Mouse (Mus musculus): Measurements from ENCODE around the gene Zfp422. TPM values are rescaled to one million over a fixed set of nuclear protein-coding genes. Genes with fewer than 3 reads are reported as not detected.

The Zfp422 gene
- polyA plus RNA-seq, 1 experiment from 2014 or later = 26.7 TPM

DNA sequence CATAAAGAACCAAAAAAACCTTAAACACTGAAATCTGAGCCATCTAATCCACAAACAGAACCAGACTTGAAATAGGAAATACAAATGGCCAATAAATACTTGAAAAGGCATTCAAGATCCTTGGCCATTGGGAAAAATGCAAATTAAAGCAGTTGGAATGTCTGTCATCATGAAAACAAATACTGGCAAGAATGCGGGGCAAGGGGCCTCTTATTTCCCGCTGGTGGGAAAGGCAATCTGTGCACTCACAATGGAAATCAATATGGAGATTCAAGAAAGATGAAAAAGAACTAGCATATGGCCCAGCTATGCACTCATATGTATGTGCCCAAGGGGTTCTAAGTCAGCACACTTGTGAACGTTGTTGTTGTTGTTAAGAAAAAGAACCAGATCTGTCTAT lies 38.1 kb upstream of the Zfp422 start:
- Histone ChIP-seq H3K4me2 (ENCODE audit: low read depth, low read length) (no peak overlapping the region), H3K27ac (ENCODE audit: low read depth) (no peak overlapping the region), H3K36me3 (replicated peaks; ENCODE audit: insufficient read depth, low read length) (no peaks in the 10 kb centered on the region), H3K4me1 (ENCODE audit: insufficient read depth) (peaks cover 10% of the 10 kb centered on the region), H3K9ac (replicated peaks) (no peak overlapping the region), H3K27me3 (ENCODE audit: insufficient read depth, low read length) (no peaks in the 10 kb centered on the region), H3K4me3 (ENCODE audit: low read depth, low read length) (no peak overlapping the region), H3K9me3 (ENCODE audit: low read length) (no peaks in the 10 kb centered on the region)
- DNase-seq = no peak
- WGBS (ENCODE audit: insufficient replicate concordance) = 68% methylated on average over 3 of the region's 3 CpGs
- no peak for ATAC-seq
- TF ChIP-seq EP300 (IDR thresholded peaks at IDR 0.05; ENCODE audit: low read depth) (no peak), CTCF (IDR thresholded peaks at IDR 0.05; ENCODE audit: low read depth) (no peak)

DNA sequence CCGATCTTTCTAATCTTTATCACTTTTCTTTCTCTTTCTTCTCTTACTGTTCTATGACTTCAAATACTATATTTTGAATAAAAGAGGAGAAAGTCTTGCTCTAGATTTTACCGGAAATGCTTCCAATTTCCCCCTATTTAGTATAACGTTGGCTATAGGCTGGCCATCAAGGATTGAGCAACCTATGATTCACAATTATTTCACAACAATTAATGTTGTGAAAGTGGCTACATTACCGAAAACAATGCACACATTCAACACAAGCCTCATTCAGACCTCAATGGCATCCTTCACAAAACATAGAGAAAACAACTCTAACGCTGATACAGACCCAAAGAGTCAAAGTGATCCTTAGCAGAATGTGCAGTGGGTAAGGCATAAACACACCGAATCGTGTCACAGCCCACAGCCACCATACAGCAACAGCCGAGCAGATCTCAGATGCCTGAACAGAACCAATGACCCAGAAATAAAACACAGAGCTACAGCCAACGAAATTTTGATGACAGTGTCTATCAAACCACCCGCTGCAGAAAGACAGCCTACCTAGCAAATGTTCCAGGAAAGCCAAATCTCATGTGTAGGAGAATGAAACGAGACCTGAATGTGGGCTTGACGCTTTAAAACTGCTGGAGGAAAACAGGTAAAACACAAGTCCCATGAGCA lies 37.4 kb upstream of the Zfp422 start:
- no peak overlapping the region for H3K4me3 ChIP-seq (ENCODE audit: low read depth, low read length)
- no peak for DNase-seq
- no peaks in the 10 kb centered on the region for H3K27me3 ChIP-seq (ENCODE audit: insufficient read depth, low read length)
- H3K4me1 ChIP-seq (ENCODE audit: insufficient read depth) = peaks cover 8% of the 10 kb centered on the region
- H3K4me2 ChIP-seq (ENCODE audit: low read depth, low read length) = no peak overlapping the region
- no peak for TF ChIP-seq CTCF (IDR thresholded peaks at IDR 0.05; ENCODE audit: low read depth)
- no peak for TF ChIP-seq EP300 (IDR thresholded peaks at IDR 0.05; ENCODE audit: low read depth)
- ATAC-seq = no peak
- no peaks in the 10 kb centered on the region for H3K36me3 ChIP-seq (replicated peaks; ENCODE audit: insufficient read depth, low read length)
- no peak overlapping the region for H3K27ac ChIP-seq (ENCODE audit: low read depth)
- no peaks in the 10 kb centered on the region for H3K9me3 ChIP-seq (ENCODE audit: low read length)
- no peak overlapping the region for H3K9ac ChIP-seq (replicated peaks)
- WGBS (ENCODE audit: insufficient replicate concordance) = 69% methylated on average over 12 of the region's 12 CpGs

DNA sequence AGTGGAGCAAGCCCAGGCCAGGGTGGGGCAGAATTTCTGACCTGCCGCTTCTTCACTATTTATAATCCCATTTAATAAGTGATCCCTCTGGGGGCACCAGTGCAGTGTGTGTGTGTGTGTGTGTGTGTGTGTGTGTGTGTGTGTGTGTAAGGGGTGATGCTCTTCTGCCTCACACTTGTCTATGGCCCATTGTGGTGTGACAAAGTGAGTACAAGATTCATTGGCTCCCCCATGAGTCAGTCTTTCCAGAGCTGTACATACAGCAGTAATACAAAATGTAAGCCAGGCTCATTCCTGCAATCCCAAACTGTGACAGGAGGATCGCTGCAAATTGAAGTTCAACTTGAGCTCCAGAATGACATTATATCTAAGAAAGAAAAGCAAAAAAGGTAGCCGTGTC lies 36.0 kb upstream of the Zfp422 start:
- TF ChIP-seq EP300 (IDR thresholded peaks at IDR 0.05; ENCODE audit: low read depth) = no peak
- TF ChIP-seq CTCF (IDR thresholded peaks at IDR 0.05; ENCODE audit: low read depth) = no peak
- H3K27ac ChIP-seq (ENCODE audit: low read depth) = 0 out of 2 replicates have a peak overlapping the region, but pooled peaks have one; percentile 34
- H3K27me3 ChIP-seq (ENCODE audit: insufficient read depth, low read length) = no peaks in the 10 kb centered on the region
- H3K9me3 ChIP-seq (ENCODE audit: low read length) = no peaks in the 10 kb centered on the region
- no peak overlapping the region for H3K4me2 ChIP-seq (ENCODE audit: low read depth, low read length)
- DNase-seq = no peak
- H3K36me3 ChIP-seq (replicated peaks; ENCODE audit: insufficient read depth, low read length) = no peaks in the 10 kb centered on the region
- H3K4me1 ChIP-seq (ENCODE audit: insufficient read depth) = peaks cover 5% of the 10 kb centered on the region; the same call in 1 of the 2 replicates
- H3K4me3 ChIP-seq (ENCODE audit: low read depth, low read length) = no peak overlapping the region
- 76% methylated on average over 3 of the region's 3 CpGs for WGBS (ENCODE audit: insufficient replicate concordance)
- H3K9ac ChIP-seq (replicated peaks) = no peak overlapping the region
- ATAC-seq = no peak

DNA sequence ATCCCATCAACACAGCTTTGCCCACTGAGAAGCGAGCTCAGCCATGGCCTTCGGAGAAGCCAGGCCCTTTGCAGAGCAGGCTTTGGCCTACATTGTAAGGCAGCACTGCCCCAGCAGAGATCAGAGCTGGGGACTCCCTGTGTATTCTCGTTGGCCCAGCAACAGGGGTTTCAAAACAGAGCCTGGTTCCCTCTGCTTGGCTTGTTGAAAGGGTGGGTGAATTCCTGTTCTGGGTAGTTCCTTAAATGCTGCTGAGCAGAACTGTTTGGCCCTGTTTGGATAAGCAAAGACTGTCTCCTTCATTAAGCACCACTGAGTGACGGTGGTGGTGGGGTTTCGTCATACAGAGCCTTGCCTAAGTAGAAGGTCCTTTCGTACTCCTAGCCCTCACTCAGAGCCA lies 35.2 kb upstream of the Zfp422 start:
- WGBS (ENCODE audit: insufficient replicate concordance) = 48% methylated on average over 6 of the region's 6 CpGs
- H3K27ac ChIP-seq (ENCODE audit: low read depth) = 0 out of 2 replicates have a peak overlapping the region, but pooled peaks have one; percentile 34
- ATAC-seq = peak; percentile 53

GRCm38 (mm10) chr6:116663364-116663763 lies 34.6 kb upstream of the Zfp422 start:
- no peak overlapping the region for H3K4me3 ChIP-seq (ENCODE audit: low read depth, low read length)
- no peaks in the 10 kb centered on the region for H3K36me3 ChIP-seq (replicated peaks; ENCODE audit: insufficient read depth, low read length)
- DNase-seq (no peak), ATAC-seq (no peak)
- H3K27ac ChIP-seq (ENCODE audit: low read depth) = no peak overlapping the region
- H3K4me2 ChIP-seq (ENCODE audit: low read depth, low read length) = no peak overlapping the region
- no peak for TF ChIP-seq CTCF (IDR thresholded peaks at IDR 0.05; ENCODE audit: low read depth)
- no peak for TF ChIP-seq EP300 (IDR thresholded peaks at IDR 0.05; ENCODE audit: low read depth)
- WGBS (ENCODE audit: insufficient replicate concordance) = 66% methylated on average over 2 of the region's 2 CpGs
- peaks cover 3% of the 10 kb centered on the region; the same call in 1 of the 2 replicates for H3K4me1 ChIP-seq (ENCODE audit: insufficient read depth)
- H3K27me3 ChIP-seq (ENCODE audit: insufficient read depth, low read length) = no peaks in the 10 kb centered on the region
- H3K9me3 ChIP-seq (ENCODE audit: low read length) = no peaks in the 10 kb centered on the region
- no peak overlapping the region for H3K9ac ChIP-seq (replicated peaks)

More for the DNA sequence above, 35.2 kb upstream of the Zfp422 start:
- no peaks in the 10 kb centered on the region for H3K9me3 ChIP-seq (ENCODE audit: low read length)
- no peak overlapping the region for H3K9ac ChIP-seq (replicated peaks)
- peaks cover 3% of the 10 kb centered on the region; the same call in 1 of the 2 replicates for H3K4me1 ChIP-seq (ENCODE audit: insufficient read depth)
- H3K27me3 ChIP-seq (ENCODE audit: insufficient read depth, low read length) = no peaks in the 10 kb centered on the region
- TF ChIP-seq EP300 (IDR thresholded peaks at IDR 0.05; ENCODE audit: low read depth) (no peak), CTCF (IDR thresholded peaks at IDR 0.05; ENCODE audit: low read depth) (no peak)
- DNase-seq = no peak
- H3K36me3 ChIP-seq (replicated peaks; ENCODE audit: insufficient read depth, low read length) = no peaks in the 10 kb centered on the region
- no peak overlapping the region for H3K4me2 ChIP-seq (ENCODE audit: low read depth, low read length)
- no peak overlapping the region for H3K4me3 ChIP-seq (ENCODE audit: low read depth, low read length)

DNA sequence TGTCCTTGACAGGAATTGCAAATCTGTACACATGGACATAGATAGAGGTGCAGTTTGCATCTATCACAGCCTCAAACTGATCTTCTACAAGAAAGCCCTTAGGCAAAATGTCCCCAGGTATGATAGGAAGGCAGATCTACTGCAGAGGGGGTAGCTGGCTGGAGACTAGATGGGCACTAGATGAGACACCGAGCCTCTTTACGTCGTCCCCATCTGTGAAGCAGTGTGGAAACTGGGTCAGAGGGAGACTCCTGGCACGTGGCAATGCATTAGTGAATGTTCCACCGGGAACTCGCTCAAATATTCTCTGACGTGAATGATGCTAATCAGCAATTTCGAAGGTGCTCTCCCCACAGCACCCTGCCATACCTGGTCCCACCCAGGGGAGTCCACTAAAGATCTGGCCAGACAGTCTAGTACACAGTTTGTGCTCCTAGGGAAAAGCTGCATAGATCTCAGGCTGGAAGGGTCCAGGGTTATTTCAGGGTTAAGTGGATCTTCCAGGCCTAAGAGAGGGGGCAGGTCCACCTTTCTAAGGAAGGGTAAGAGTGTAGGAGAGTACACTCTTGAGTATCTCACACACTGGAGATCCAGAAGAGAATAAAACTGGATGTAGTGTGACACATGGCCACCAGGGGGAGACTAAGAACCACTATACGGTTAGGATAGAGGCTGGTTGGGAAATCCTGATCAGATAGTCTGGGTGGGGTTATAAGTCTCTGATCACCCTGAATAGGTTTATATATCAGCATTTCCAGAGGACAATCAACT lies 25.1 kb upstream of the Zfp422 start:
- peak; percentile 77 for DNase-seq
- Histone ChIP-seq H3K4me1 (ENCODE audit: insufficient read depth) (peaks cover 11% of the 10 kb centered on the region), H3K4me2 (ENCODE audit: low read depth, low read length) (peak overlapping the region; percentile 60; the same call in 1 of the 2 replicates), H3K27ac (ENCODE audit: low read depth) (peak overlapping the region; percentile 95), H3K9ac (replicated peaks) (peak overlapping the region; percentile 78), H3K36me3 (replicated peaks; ENCODE audit: insufficient read depth, low read length) (no peaks in the 10 kb centered on the region; the same call in 1 of the 2 replicates), H3K27me3 (ENCODE audit: insufficient read depth, low read length) (no peaks in the 10 kb centered on the region), H3K4me3 (ENCODE audit: low read depth, low read length) (no peak overlapping the region), H3K9me3 (ENCODE audit: low read length) (no peaks in the 10 kb centered on the region)
- peak; percentile 69 for ATAC-seq
- peak; percentile 90 for TF ChIP-seq CTCF (IDR thresholded peaks at IDR 0.05; ENCODE audit: low read depth)
- TF ChIP-seq EP300 (IDR thresholded peaks at IDR 0.05; ENCODE audit: low read depth) = no peak; the same call in none of the 2 replicates
- 49% methylated on average over 9 of the region's 9 CpGs for WGBS (ENCODE audit: insufficient replicate concordance)

Data from liver, postnatal 0 days (tissue).